Mouse (Mus musculus): ENCODE measurements at regions not wholly inside any gene's neighbourhood (a gene's known extent, or its start where the extent isn't known, plus 50 kb on each side); places are given as distances from the start of the nearest gene placed in this dataset.

DNA sequence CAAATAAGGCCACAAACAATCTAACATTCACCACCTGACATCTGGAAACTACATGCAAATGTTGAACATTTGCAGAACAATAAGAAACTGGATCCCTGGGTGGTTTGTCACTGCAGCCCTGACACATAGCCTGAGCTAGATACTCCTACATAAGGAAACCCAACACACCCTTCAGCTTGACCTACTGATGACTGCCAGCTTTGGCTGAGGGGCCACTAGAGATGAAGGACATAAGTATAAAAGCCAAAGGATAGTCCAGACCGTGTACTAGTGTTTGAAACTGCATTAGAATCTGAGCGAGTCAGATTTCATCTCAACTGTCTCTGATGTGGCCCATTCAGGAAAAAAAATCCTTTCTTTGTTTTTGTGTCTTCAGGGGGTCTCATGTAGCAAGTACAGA lies 355.1 kb downstream of the 1700129C05Rik start:
- H3K27ac ChIP-seq: no peak overlapping the region
- H3K4me1 ChIP-seq: no peaks in the 10 kb centered on the region
- no peak overlapping the region for H3K4me3 ChIP-seq
- H3K9ac ChIP-seq: no peak overlapping the region
- ATAC-seq (replicated peaks): no peak
- H3K4me2 ChIP-seq: no peak overlapping the region
- 63% methylated on average over 2 of the region's 2 CpGs for WGBS
- H3K9me3 ChIP-seq: no peaks in the 10 kb centered on the region
- H3K27me3 ChIP-seq (replicated peaks): no peaks in the 10 kb centered on the region
- no peaks in the 10 kb centered on the region for H3K36me3 ChIP-seq (replicated peaks)

DNA sequence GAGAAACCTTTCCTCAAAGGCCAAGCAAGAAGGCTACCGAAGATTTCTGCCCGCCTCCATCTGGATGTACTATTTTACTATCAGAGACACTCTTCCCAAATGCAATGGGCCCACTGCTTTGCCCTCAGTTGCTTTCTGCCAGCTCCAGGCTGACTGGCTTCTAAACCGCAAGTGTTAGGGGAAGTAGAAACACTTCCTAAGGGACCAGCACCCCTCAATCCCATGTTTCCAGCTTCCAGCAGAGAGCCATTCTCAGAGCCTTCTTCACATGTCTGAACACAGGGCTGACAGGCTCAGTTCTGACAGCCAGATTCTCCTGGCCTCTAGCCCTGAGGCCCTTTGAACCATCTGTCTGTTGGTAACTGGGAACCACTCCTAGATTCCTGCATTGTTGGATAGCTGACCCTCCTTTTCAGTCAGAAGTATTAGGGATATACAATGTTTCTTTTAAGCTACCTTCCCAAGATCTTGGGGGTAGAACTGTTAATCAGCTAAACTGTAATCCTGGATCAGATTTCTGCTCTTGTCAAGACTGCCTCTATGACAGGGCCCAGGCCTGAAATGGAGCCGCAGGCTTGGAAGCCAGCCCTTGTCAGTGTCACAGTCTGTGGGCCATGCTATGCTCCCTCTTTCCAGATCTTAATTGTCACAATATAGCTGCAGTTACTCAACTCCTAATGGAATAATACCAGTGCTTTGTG lies 355.8 kb downstream of the 1700129C05Rik start:
- H3K4me2 ChIP-seq: no peak overlapping the region
- no peak overlapping the region for H3K27ac ChIP-seq
- no peaks in the 10 kb centered on the region for H3K9me3 ChIP-seq
- H3K9ac ChIP-seq: no peak overlapping the region
- H3K36me3 ChIP-seq (replicated peaks): no peaks in the 10 kb centered on the region
- no peak overlapping the region for H3K4me3 ChIP-seq
- no peaks in the 10 kb centered on the region for H3K4me1 ChIP-seq
- WGBS: 90% methylated on average over 4 of the region's 4 CpGs
- H3K27me3 ChIP-seq (replicated peaks): no peaks in the 10 kb centered on the region
- ATAC-seq (replicated peaks): no peak

DNA sequence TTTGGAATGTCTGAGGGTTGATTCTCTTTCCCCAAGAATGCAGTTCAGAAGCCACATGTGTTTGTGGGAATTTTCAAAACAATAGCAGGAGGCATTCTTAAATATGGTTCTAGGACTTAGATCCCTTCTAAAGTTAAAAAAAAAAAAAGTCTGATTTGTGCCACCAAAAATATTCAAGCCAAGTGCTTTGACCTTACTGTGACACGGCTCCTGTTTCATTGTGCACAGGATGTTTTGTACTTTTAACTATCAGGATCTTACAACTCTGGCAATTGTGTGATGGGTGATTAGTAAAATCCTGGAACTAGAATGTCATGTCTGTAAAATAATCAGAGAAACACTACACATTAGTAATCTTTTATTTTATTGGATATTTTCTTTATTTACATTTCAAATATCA lies 359.5 kb downstream of the 1700129C05Rik start:
- ATAC-seq (replicated peaks): no peak
- H3K4me1 ChIP-seq: no peaks in the 10 kb centered on the region

DNA sequence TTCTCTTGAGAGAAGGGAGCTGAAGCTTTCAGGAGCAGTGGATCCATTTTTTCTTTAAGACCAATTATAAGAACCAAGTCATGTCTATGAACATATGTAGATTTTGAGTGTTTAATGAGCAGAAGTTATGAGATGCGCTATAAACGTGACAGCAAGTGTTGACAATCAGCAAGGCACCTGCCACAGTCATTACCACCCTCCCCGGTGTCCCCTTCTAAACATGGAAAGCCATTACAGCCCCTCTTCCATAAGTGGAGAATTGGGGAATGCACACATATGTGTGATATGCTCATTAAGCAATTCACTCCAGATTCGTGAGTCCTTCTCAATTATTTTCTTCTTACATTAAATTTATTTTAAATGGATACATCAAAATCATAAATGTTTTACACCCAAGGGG lies 362.4 kb downstream of the 1700129C05Rik start:
- no peaks in the 10 kb centered on the region for H3K4me1 ChIP-seq
- H3K4me2 ChIP-seq: no peak overlapping the region
- H3K36me3 ChIP-seq (replicated peaks): no peaks in the 10 kb centered on the region
- H3K27me3 ChIP-seq (replicated peaks): no peaks in the 10 kb centered on the region
- H3K9ac ChIP-seq: no peak overlapping the region
- no peak overlapping the region for H3K4me3 ChIP-seq
- no peaks in the 10 kb centered on the region for H3K9me3 ChIP-seq
- no peak overlapping the region for H3K27ac ChIP-seq
- WGBS: 85% methylated on average over 4 of the region's 4 CpGs
- ATAC-seq (replicated peaks): no peak

More for the DNA sequence above, 359.5 kb downstream of the 1700129C05Rik start:
- H3K4me2 ChIP-seq: no peak overlapping the region
- WGBS: 69% methylated on average over 1 of the region's 1 CpGs
- H3K27ac ChIP-seq: no peak overlapping the region
- no peaks in the 10 kb centered on the region for H3K36me3 ChIP-seq (replicated peaks)
- H3K9ac ChIP-seq: no peak overlapping the region
- no peaks in the 10 kb centered on the region for H3K27me3 ChIP-seq (replicated peaks)
- no peak overlapping the region for H3K4me3 ChIP-seq
- H3K9me3 ChIP-seq: no peaks in the 10 kb centered on the region

DNA sequence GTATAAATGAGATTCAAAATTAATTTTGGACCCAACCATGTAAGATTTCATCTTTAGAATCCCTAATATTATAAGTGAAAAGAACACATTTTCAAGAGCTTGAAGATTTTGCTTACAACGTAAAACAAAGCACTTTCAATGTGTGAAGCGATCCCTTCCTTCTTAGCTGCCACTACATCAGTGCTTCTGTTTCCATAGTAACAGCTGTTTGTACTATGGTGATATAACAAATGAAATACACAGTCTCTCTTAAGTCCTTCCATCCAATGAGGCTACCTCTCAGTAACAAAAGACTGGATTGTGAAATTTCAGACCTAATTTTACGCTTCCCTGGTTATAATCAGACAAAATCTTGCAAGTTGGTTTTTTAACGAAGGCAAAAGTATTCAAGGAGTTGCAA lies 364.0 kb downstream of the 1700129C05Rik start:
- Histone ChIP-seq H3K9ac (no peak overlapping the region), H3K36me3 (replicated peaks) (no peaks in the 10 kb centered on the region), H3K27me3 (replicated peaks) (no peaks in the 10 kb centered on the region), H3K4me2 (no peak overlapping the region), H3K27ac (peak overlapping the region; percentile 42; the same call in 1 of the 2 replicates), H3K4me1 (no peaks in the 10 kb centered on the region), H3K4me3 (no peak overlapping the region), H3K9me3 (no peaks in the 10 kb centered on the region)
- peak; percentile 96 for ATAC-seq (replicated peaks)
- 28% methylated on average over 4 of the region's 4 CpGs for WGBS

DNA sequence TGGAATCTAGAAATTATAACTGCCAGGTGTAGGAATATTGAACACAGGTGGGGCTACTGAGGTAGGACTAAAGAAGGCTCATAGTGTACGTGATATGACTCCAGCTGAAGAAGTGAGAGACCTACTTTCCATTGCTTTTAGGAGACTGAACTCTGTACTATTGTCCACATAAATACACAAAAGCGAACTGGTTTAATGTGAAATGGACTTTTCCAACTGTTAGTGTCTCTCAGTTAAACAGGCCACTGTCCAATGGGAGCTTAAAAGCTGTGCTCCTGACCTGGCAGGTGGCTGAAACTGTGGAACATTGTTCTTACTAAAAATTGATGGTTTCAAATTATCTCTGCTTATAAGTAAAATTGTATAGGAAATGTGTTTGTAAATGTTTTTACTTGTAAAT lies 381.4 kb downstream of the 1700129C05Rik start:
- Histone ChIP-seq H3K27me3 (replicated peaks) (no peaks in the 10 kb centered on the region), H3K36me3 (replicated peaks) (no peaks in the 10 kb centered on the region)
- WGBS: 85% methylated on average over 2 of the region's 2 CpGs

DNA sequence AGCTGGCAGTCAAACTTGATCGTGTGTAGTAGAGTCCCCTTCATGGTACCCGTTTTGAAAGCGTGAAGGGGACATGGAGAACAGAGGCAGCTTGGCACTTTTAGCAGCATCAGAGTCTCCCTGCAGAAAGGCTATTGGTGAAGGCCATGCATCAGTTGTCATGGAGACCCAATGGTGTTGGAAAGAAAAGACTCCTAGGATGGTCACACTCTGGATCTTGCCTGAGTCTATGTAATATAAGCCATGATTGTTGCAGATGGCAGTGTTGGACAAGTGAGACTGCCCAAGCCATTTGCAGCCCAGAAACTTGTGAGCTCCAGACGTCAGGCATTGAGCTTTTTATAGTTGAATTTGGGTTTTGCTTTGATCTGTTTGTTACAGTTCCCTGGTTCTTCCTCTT lies 382.9 kb downstream of the 1700129C05Rik start:
- 82% methylated on average over 4 of the region's 4 CpGs for WGBS
- H3K36me3 ChIP-seq (replicated peaks): no peaks in the 10 kb centered on the region
- no peak overlapping the region for H3K4me2 ChIP-seq

More for the DNA sequence above, 381.4 kb downstream of the 1700129C05Rik start:
- Histone ChIP-seq H3K4me2 (no peak overlapping the region), H3K9ac (no peak overlapping the region), H3K4me3 (no peak overlapping the region), H3K27ac (no peak overlapping the region), H3K4me1 (no peaks in the 10 kb centered on the region), H3K9me3 (no peaks in the 10 kb centered on the region)
- no peak for ATAC-seq (replicated peaks)

DNA sequence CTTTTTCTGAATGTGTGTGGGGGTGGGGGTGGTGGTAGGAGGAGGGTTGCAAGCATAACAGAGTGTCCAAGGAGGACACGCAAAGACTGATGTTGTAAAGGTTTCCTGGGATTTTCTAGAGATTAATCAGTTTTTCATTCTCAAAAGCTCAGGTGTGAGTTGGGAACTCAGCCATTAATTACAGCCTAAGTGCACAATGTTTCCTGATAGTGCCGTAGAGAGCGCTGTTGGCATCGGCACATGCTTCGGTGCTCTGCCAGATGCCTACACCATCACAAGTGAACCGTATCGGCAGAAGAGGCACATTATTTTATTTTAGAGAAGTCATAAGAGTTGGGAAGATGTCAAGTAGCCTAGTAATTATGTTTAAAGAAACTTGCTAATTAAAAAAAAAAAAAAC lies 388.9 kb downstream of the 1700129C05Rik start:
- ATAC-seq (replicated peaks): no peak
- H3K4me2 ChIP-seq: no peak overlapping the region
- H3K9me3 ChIP-seq: no peaks in the 10 kb centered on the region
- no peaks in the 10 kb centered on the region for H3K36me3 ChIP-seq (replicated peaks)
- H3K9ac ChIP-seq: no peak overlapping the region
- H3K4me3 ChIP-seq: no peak overlapping the region
- WGBS: 93% methylated on average over 7 of the region's 7 CpGs
- H3K4me1 ChIP-seq: no peaks in the 10 kb centered on the region
- H3K27me3 ChIP-seq (replicated peaks): no peaks in the 10 kb centered on the region
- H3K27ac ChIP-seq: no peak overlapping the region

More for the DNA sequence above, 382.9 kb downstream of the 1700129C05Rik start:
- H3K4me1 ChIP-seq: no peaks in the 10 kb centered on the region
- H3K9ac ChIP-seq: no peak overlapping the region
- no peaks in the 10 kb centered on the region for H3K27me3 ChIP-seq (replicated peaks)
- ATAC-seq (replicated peaks): no peak
- H3K27ac ChIP-seq: no peak overlapping the region
- H3K4me3 ChIP-seq: no peak overlapping the region
- H3K9me3 ChIP-seq: no peaks in the 10 kb centered on the region

DNA sequence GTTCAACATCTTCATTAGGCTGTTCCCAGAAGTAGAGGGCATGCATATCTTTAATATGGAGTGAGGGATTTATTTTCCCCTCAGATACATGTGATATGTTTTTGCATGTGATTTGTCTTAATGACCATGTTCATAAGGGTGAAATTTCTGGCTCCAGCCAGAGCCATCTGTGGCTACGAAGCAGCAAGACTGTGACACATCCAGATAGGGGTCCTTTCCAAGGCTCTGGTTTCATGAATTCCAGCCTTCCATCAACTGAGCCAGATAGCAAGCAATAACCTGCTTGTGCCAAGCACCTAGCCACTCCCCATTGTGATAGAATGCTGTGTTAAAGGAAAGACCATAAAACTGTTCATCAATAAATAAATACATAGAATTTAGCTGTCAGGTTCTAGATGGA lies 389.6 kb downstream of the 1700129C05Rik start:
- H3K4me3 ChIP-seq: no peak overlapping the region
- no peaks in the 10 kb centered on the region for H3K36me3 ChIP-seq (replicated peaks)
- H3K4me1 ChIP-seq: no peaks in the 10 kb centered on the region
- no peak for ATAC-seq (replicated peaks)
- no peaks in the 10 kb centered on the region for H3K9me3 ChIP-seq
- H3K27me3 ChIP-seq (replicated peaks): no peaks in the 10 kb centered on the region
- WGBS: 87% methylated on average over 1 of the region's 1 CpGs
- no peak overlapping the region for H3K27ac ChIP-seq
- no peak overlapping the region for H3K9ac ChIP-seq
- no peak overlapping the region for H3K4me2 ChIP-seq

DNA sequence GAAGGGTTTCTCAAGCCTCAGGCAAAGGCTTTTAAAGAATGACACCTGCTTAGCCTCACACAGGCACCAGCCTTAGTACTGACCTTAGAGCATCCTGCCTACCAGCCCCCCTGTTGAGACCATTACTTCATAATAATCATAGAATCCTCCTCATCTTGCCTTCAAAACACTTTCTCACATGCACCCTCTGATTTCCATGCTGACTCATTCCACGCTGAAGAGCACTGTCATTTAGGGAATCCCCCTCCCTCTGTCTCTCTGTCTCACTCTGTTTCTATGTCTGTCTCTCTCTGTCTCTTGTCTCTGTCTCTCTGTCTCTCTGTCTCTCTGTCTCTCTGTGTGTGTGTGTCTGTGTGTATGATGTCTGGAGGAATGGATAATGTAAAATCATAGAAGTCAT lies 416.3 kb downstream of the 1700129C05Rik start:
- no peaks in the 10 kb centered on the region for H3K27me3 ChIP-seq (replicated peaks)
- 74% methylated on average over 1 of the region's 1 CpGs for WGBS
- no peaks in the 10 kb centered on the region for H3K9me3 ChIP-seq
- no peak overlapping the region for H3K27ac ChIP-seq
- no peaks in the 10 kb centered on the region for H3K4me1 ChIP-seq
- H3K4me3 ChIP-seq: no peak overlapping the region
- ATAC-seq (replicated peaks): no peak
- H3K36me3 ChIP-seq (replicated peaks): no peaks in the 10 kb centered on the region
- H3K4me2 ChIP-seq: no peak overlapping the region
- H3K9ac ChIP-seq: no peak overlapping the region

DNA sequence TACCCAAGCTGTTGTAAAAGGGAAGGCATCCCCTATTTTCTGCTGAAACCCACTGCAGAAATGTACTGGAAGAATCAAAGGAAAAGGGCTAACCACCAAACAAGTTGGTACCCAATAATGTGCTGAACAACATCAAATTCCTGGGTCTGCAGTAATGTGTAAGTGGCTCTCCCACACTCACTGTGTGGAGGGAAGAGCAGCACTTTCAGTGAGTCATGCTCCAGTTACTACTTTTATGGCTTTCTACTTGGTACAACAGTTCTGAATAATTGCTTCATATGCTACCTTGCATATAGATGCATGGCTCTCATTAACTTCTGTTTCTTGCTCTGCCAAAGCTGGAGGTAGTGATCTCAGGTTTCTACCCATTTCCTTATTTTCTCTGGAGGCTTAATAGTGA lies 427.8 kb downstream of the 1700129C05Rik start:
- Histone ChIP-seq H3K27me3 (replicated peaks) (no peaks in the 10 kb centered on the region), H3K27ac (no peak overlapping the region), H3K4me3 (no peak overlapping the region), H3K4me2 (no peak overlapping the region), H3K9me3 (no peaks in the 10 kb centered on the region), H3K9ac (no peak overlapping the region), H3K4me1 (no peaks in the 10 kb centered on the region), H3K36me3 (replicated peaks) (no peaks in the 10 kb centered on the region)
- ATAC-seq (replicated peaks): no peak

DNA sequence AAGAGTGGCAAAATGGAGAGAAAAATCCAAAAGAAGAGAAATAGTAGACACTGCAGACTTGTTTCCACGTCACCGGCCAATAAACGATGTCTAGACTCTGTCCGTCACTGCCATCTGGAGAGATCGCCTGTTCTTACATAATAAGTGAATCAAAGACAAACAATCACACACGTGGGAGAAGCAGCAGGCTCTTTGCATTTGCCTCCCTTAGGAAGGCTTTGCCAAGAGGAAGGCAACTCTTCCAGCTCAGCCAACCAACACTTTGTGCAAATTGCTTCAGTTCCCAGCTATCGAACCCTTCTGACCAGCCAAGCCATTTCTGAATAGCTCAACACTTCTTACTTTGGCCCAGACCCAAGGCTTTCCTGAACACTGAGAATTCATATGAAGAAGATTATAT lies 432.8 kb downstream of the 1700129C05Rik start:
- no peak overlapping the region for H3K27ac ChIP-seq
- no peak for ATAC-seq (replicated peaks)
- WGBS: 69% methylated on average over 7 of the region's 7 CpGs

DNA sequence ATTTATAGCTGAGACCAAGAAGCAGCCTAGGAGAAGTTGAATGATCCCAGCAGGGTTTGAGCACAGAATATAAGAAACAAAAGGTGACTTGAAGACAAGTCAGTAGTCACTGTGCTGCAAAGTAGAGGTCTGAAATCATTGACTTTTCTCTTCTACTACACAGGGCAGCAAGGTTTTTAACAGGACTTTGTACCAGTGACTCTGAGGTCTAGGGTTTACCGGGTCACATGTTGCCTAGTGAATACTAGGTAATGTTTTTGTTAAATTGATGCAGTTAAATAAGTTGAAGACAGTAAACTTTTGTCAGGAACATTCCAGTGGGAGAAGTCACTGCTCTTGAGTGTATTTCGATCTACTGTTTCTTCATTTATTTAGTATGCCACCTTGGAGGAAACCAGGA lies 433.4 kb downstream of the 1700129C05Rik start:
- Histone ChIP-seq H3K9me3 (no peaks in the 10 kb centered on the region), H3K27ac (no peak overlapping the region), H3K36me3 (replicated peaks) (no peaks in the 10 kb centered on the region), H3K4me2 (no peak overlapping the region), H3K27me3 (replicated peaks) (no peaks in the 10 kb centered on the region), H3K4me3 (no peak overlapping the region), H3K4me1 (no peaks in the 10 kb centered on the region), H3K9ac (no peak overlapping the region)
- no peak for ATAC-seq (replicated peaks)
- WGBS: 89% methylated on average over 2 of the region's 2 CpGs

More for the DNA sequence above, 432.8 kb downstream of the 1700129C05Rik start:
- H3K4me3 ChIP-seq: no peak overlapping the region
- H3K9ac ChIP-seq: no peak overlapping the region
- H3K4me2 ChIP-seq: no peak overlapping the region
- H3K27me3 ChIP-seq (replicated peaks): no peaks in the 10 kb centered on the region
- H3K36me3 ChIP-seq (replicated peaks): no peaks in the 10 kb centered on the region
- H3K4me1 ChIP-seq: no peaks in the 10 kb centered on the region
- H3K9me3 ChIP-seq: no peaks in the 10 kb centered on the region

Data from midbrain, embryonic 15.5 days (tissue).